Mouse (Mus musculus): ENCODE measurements around the gene G430095P16Rik.

DNA sequence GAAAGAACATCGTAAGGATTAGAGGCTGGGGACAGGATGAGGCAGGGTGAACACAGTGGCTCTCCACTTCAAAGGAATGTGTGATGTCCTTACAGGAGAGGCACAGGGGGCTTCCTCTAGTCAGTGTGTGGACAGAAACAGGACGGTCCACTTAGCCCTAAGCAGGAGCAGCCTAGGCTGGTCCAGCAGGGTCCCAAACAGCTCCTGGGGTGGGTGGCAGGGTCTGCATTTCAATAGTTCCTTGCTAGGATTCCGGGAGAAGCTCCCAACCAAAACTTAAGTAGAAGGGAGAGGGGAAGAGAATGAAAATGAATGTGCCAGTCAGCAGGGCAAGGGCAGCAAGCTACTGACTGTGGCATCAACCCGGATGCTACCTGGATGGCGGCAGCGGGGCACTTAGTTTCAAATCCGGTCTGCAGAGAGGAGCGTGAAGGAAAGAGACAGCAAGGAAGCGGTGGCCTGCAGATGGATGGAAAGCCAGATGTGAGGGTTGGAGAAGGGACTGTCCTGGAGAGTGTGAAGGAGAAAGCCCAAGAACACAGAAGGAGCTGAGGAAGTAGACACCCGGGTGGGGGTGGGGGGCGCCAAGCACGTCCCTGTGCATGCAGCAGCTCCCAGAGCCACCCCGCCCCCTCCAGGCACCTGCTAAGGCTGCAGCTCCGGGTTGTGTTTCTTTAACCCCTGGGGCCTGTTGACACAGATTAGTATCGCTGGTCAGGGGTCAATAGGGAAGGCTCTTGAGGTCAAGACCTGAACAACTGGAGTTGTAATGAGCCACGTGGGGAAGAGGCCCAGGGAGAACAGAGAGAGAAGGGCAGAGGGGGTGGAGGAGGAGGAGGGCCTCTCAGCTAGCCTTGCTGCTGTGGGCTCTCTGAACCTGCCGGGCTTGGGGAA, 22.5 kb downstream of the G430095P16Rik start:
- no peak for TF ChIP-seq CTCF (IDR thresholded peaks at IDR 0.05; ENCODE audit: insufficient read depth, low read length)
- no peak for TF ChIP-seq POLR2A (IDR thresholded peaks at IDR 0.05; ENCODE audit: borderline replicate concordance, extremely low read depth, low read depth, low read length)

Measured in lung, adult 2 months (tissue).